Mouse (Mus musculus): Measurements from ENCODE around the gene Hyal1. TPM values are rescaled to one million over a fixed set of nuclear protein-coding genes. Genes with fewer than 3 reads are reported as not detected.

The Hyal1 gene
- polyA plus RNA-seq (2015; fragmentation: Nextera tagmentation; extraction: Ambion mirVana): 10.1 and 13.8 TPM in 2 replicates

DNA sequence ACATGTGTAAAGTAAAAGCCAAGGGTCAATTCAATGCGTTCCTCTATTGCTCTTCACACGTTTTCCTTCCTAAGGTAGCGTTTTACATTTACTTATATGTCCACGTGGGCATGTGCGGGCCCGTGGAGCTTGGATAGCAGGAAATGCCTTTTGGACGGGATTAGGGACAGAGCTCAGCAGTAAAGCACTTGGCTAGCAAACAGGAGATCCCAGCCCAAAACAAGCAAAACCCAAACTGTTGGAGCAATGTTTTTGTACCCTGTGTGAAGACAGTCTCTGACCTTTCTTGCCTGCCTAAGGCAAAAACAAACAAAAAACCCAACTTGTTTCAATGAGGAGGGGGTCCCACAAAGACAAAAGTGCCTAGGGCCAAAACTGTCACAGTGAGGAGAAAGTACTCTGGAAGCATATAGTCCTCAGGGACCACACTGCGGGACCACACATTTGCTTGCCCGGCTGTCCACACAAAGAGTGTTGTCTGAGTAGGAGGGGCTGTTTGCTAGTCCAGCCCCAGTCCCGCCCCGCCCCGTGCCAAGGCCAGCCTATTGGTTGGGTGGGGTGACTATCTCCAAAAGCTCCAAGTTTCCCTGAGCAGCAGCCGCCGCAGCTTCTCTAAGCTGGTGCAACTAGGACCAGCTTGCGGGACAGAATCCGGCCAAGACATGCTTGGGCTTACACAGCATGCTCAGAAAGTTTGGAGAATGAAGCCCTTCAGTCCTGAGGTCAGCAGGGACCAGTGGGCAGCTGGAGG is at the start of gene Hyal1:
Gene Hyal1 (plus strand): TSS at position 571 of the 751 bp plus-strand sequence.
- no peaks in the 10 kb centered on the region for H3K9me3 ChIP-seq (ENCODE audit: control insufficient read depth, low read length)
- no peaks in the 10 kb centered on the region for H3K27me3 ChIP-seq (ENCODE audit: control insufficient read depth, insufficient read depth, low read depth, low read length)
- peak within 1 kb of the TSS; percentile 43 for H3K4me3 ChIP-seq (ENCODE audit: low read length)
- ATAC-seq (ENCODE audit: low read depth): peak; percentile 81
- peak within 1 kb of the TSS; percentile 61 for H3K9ac ChIP-seq (ENCODE audit: low read length)
- H3K4me1 ChIP-seq (replicated peaks; ENCODE audit: control insufficient read depth, insufficient read depth, low read length): peaks cover 32% of the 10 kb centered on the region
- WGBS: 10% methylated on average over 16 of the region's 16 CpGs
- H3K4me2 ChIP-seq (ENCODE audit: low read depth, low read length): peak within 1 kb of the TSS; percentile 55
- peaks cover 18% of the 10 kb centered on the region for H3K36me3 ChIP-seq (ENCODE audit: control insufficient read depth, insufficient read depth, low read length)
- H3K27ac ChIP-seq (ENCODE audit: low read length): peak within 1 kb of the TSS; percentile 61

- peak within 1 kb of the TSS; percentile 95 for H3K4me2 ChIP-seq (ENCODE audit: low read depth, low read length)
- ATAC-seq (ENCODE audit: low read depth): peak; percentile 99
- peak within 1 kb of the TSS; percentile 74 for H3K27ac ChIP-seq (ENCODE audit: low read length)
- H3K4me1 ChIP-seq (replicated peaks; ENCODE audit: control insufficient read depth, insufficient read depth, low read length): peaks cover 21% of the 10 kb centered on the region
- H3K9ac ChIP-seq (ENCODE audit: low read length): peak within 1 kb of the TSS; percentile 90
- peak within 1 kb of the TSS; percentile 86 for H3K4me3 ChIP-seq (ENCODE audit: low read length)
- under 1% methylated on average over 48 of the region's 48 CpGs for WGBS
- no peaks in the 10 kb centered on the region for H3K27me3 ChIP-seq (ENCODE audit: control insufficient read depth, insufficient read depth, low read depth, low read length)
- no peaks in the 10 kb centered on the region for H3K9me3 ChIP-seq (ENCODE audit: control insufficient read depth, low read length)
- H3K36me3 ChIP-seq (ENCODE audit: control insufficient read depth, insufficient read depth, low read length): peaks cover 13% of the 10 kb centered on the region
Measured at GRCm38 (mm10) chr9:107533791-107534407, 42.8 kb upstream of the Hyal1 start, which contains the start of gene Tmem115. Tmem115 (plus strand) TSS chr9:107533945.

- peaks cover 21% of the 10 kb centered on the region for H3K4me1 ChIP-seq (replicated peaks; ENCODE audit: control insufficient read depth, insufficient read depth, low read length)
- WGBS: under 1% methylated on average over 40 of the region's 40 CpGs
- peak overlapping the region; percentile 74 for H3K27ac ChIP-seq (ENCODE audit: low read length)
- peak overlapping the region; percentile 90 for H3K9ac ChIP-seq (ENCODE audit: low read length)
- no peaks in the 10 kb centered on the region for H3K9me3 ChIP-seq (ENCODE audit: control insufficient read depth, low read length)
- ATAC-seq (ENCODE audit: low read depth): peak; percentile 1
- H3K36me3 ChIP-seq (ENCODE audit: control insufficient read depth, insufficient read depth, low read length): peaks cover 19% of the 10 kb centered on the region
- peak overlapping the region; percentile 95 for H3K4me2 ChIP-seq (ENCODE audit: low read depth, low read length)
- peak overlapping the region; percentile 86 for H3K4me3 ChIP-seq (ENCODE audit: low read length)
- H3K27me3 ChIP-seq (ENCODE audit: control insufficient read depth, insufficient read depth, low read depth, low read length): no peaks in the 10 kb centered on the region
Measured at GRCm38 (mm10) chr9:107534408-107535202, 42.1 kb upstream of the Hyal1 start.

GRCm38 (mm10) chr9:107538231-107538630 is 38.5 kb upstream of the Hyal1 start:
- no peak for ATAC-seq (ENCODE audit: low read depth)

GRCm38 (mm10) chr9:107538711-107539110 is 38.0 kb upstream of the Hyal1 start:
- peaks cover 23% of the 10 kb centered on the region for H3K36me3 ChIP-seq (ENCODE audit: control insufficient read depth, insufficient read depth, low read length)
- H3K4me3 ChIP-seq (ENCODE audit: low read length): no peak overlapping the region
- no peak overlapping the region for H3K9ac ChIP-seq (ENCODE audit: low read length)
- no peak for ATAC-seq (ENCODE audit: low read depth)
- no peak overlapping the region for H3K4me2 ChIP-seq (ENCODE audit: low read depth, low read length)
- H3K4me1 ChIP-seq (replicated peaks; ENCODE audit: control insufficient read depth, insufficient read depth, low read length): peaks cover 36% of the 10 kb centered on the region
- H3K27me3 ChIP-seq (ENCODE audit: control insufficient read depth, insufficient read depth, low read depth, low read length): no peaks in the 10 kb centered on the region
- no peaks in the 10 kb centered on the region for H3K9me3 ChIP-seq (ENCODE audit: control insufficient read depth, low read length)
- no peak overlapping the region for H3K27ac ChIP-seq (ENCODE audit: low read length)
- 88% methylated on average over 3 of the region's 3 CpGs for WGBS

More at GRCm38 (mm10) chr9:107538231-107538630, 38.5 kb upstream of the Hyal1 start:
- Histone ChIP-seq H3K27me3 (ENCODE audit: control insufficient read depth, insufficient read depth, low read depth, low read length) (no peaks in the 10 kb centered on the region), H3K9ac (ENCODE audit: low read length) (no peak overlapping the region), H3K9me3 (ENCODE audit: control insufficient read depth, low read length) (no peaks in the 10 kb centered on the region), H3K4me1 (replicated peaks; ENCODE audit: control insufficient read depth, insufficient read depth, low read length) (peaks cover 36% of the 10 kb centered on the region), H3K27ac (ENCODE audit: low read length) (no peak overlapping the region), H3K4me2 (ENCODE audit: low read depth, low read length) (no peak overlapping the region), H3K4me3 (ENCODE audit: low read length) (no peak overlapping the region), H3K36me3 (ENCODE audit: control insufficient read depth, insufficient read depth, low read length) (peaks cover 23% of the 10 kb centered on the region)
- WGBS: 86% methylated on average over 7 of the region's 7 CpGs

DNA sequence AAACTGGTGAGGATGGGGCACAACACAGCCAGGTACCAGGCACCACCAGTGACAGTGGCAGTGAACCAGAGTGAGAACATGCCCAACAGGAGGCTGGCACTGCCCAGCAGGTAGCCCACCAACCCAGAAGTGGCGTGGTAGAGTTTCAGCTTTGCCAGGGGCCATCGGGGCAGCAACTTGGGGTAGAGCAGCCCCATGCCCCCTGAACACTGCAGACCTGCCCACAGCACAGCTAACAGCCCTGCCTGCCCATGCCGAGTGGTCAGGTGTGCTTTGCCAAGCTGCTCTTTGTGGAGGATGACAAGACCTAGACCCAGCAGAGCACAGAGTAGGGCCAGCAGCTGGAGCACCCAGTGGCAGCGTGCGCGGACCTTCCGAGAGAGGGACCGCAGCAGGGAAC is 36.8 kb upstream of the Hyal1 start:
- no peak overlapping the region for H3K4me3 ChIP-seq (ENCODE audit: low read length)
- 90% methylated on average over 8 of the region's 8 CpGs for WGBS
- no peak for ATAC-seq (ENCODE audit: low read depth)
- peaks cover 36% of the 10 kb centered on the region for H3K4me1 ChIP-seq (replicated peaks; ENCODE audit: control insufficient read depth, insufficient read depth, low read length)
- H3K27ac ChIP-seq (ENCODE audit: low read length): no peak overlapping the region
- H3K9me3 ChIP-seq (ENCODE audit: control insufficient read depth, low read length): no peaks in the 10 kb centered on the region
- H3K36me3 ChIP-seq (ENCODE audit: control insufficient read depth, insufficient read depth, low read length): peaks cover 32% of the 10 kb centered on the region
- no peak overlapping the region for H3K9ac ChIP-seq (ENCODE audit: low read length)
- H3K27me3 ChIP-seq (ENCODE audit: control insufficient read depth, insufficient read depth, low read depth, low read length): no peaks in the 10 kb centered on the region
- no peak overlapping the region for H3K4me2 ChIP-seq (ENCODE audit: low read depth, low read length)

DNA sequence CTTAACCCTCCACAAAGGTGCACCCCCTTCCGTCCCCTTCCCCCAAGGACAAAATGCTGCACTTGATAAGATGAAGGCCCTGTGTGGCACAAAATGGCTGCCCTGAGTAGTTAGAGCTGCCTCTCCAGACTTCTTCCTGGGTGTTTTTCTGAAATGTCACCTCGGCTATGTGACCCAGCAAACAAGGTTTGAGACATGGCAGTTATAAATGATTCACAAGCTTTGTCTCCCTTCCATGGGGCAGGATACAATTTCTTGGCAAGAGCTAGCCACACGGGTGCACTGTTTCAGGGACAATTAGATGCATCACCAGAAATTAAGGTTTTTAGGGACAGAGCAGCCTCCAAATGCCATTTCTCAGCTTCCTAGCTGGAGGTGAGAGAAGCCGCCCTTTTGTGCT is 36.3 kb upstream of the Hyal1 start:
- Histone ChIP-seq H3K36me3 (ENCODE audit: control insufficient read depth, insufficient read depth, low read length) (peaks cover 32% of the 10 kb centered on the region), H3K4me3 (ENCODE audit: low read length) (no peak overlapping the region), H3K27me3 (ENCODE audit: control insufficient read depth, insufficient read depth, low read depth, low read length) (no peaks in the 10 kb centered on the region), H3K9me3 (ENCODE audit: control insufficient read depth, low read length) (no peaks in the 10 kb centered on the region), H3K4me2 (ENCODE audit: low read depth, low read length) (no peak overlapping the region), H3K4me1 (replicated peaks; ENCODE audit: control insufficient read depth, insufficient read depth, low read length) (peaks cover 33% of the 10 kb centered on the region), H3K9ac (ENCODE audit: low read length) (no peak overlapping the region), H3K27ac (ENCODE audit: low read length) (no peak overlapping the region)
- ATAC-seq (ENCODE audit: low read depth): no peak
- WGBS: 52% methylated on average over 4 of the region's 4 CpGs

GRCm38 (mm10) chr9:107541005-107541404 is 35.7 kb upstream of the Hyal1 start:
- H3K27ac ChIP-seq (ENCODE audit: low read length): peak overlapping the region; percentile 24; the same call in 1 of the 2 replicates
- H3K27me3 ChIP-seq (ENCODE audit: control insufficient read depth, insufficient read depth, low read depth, low read length): no peaks in the 10 kb centered on the region
- WGBS: 23% methylated on average over 10 of the region's 10 CpGs
- H3K4me3 ChIP-seq (ENCODE audit: low read length): peak overlapping the region; percentile 67
- no peak for ATAC-seq (ENCODE audit: low read depth)
- peak overlapping the region; percentile 93 for H3K4me2 ChIP-seq (ENCODE audit: low read depth, low read length)
- H3K36me3 ChIP-seq (ENCODE audit: control insufficient read depth, insufficient read depth, low read length): peaks cover 32% of the 10 kb centered on the region
- H3K9ac ChIP-seq (ENCODE audit: low read length): peak overlapping the region; percentile 81
- peaks cover 27% of the 10 kb centered on the region for H3K4me1 ChIP-seq (replicated peaks; ENCODE audit: control insufficient read depth, insufficient read depth, low read length)
- H3K9me3 ChIP-seq (ENCODE audit: control insufficient read depth, low read length): no peaks in the 10 kb centered on the region

All from lung, embryonic 16.5 days (tissue).